Mouse (Mus musculus) CD8-positive naive resting alpha-beta T cell, adult 2 months (primary cell): Measurements from ENCODE around the gene Gm28308.

Source experiments
- DNase-seq, 2 experiments: peaks; one replicate each; pipeline ENCODE4 v3.0.0; 2022; ENCODE audit warnings: low read depth in 2 of 2, low spot score in 2 of 2

Gene Gm28308

GRCm38 (mm10) chr6:52169499-52170165 is 43.5 kb downstream of the Gm28308 start:
- no peak for DNase-seq

GRCm38 (mm10) chr6:52168191-52169055 is 44.7 kb downstream of the Gm28308 start:
- DNase-seq = no peak

GRCm38 (mm10) chr6:52167736-52168161 is 45.4 kb downstream of the Gm28308 start:
- no peak for DNase-seq

GRCm38 (mm10) chr6:52167176-52167575 is 46.0 kb downstream of the Gm28308 start:
- no peak for DNase-seq

GRCm38 (mm10) chr6:52166431-52167077 is 46.6 kb downstream of the Gm28308 start:
- DNase-seq = no peak

GRCm38 (mm10) chr6:52165441-52166370 is 47.4 kb downstream of the Gm28308 start:
- no peak for DNase-seq

- DNase-seq = no peak
Observed at GRCm38 (mm10) chr6:52164626-52165440, 48.3 kb downstream of the Gm28308 start, which contains the start of gene Hoxa2. Gene Hoxa2, minus strand, starts transcription at chr6:52164831.

GRCm38 (mm10) chr6:52164051-52164625 is 49.0 kb downstream of the Gm28308 start:
- no peak for DNase-seq

GRCm38 (mm10) chr6:52163366-52164031 is 49.6 kb downstream of the Gm28308 start:
- DNase-seq = no peak

GRCm38 (mm10) chr6:52162611-52163365 is 50.4 kb downstream of the Gm28308 start:
- DNase-seq = no peak

- no peak for DNase-seq
Observed at GRCm38 (mm10) chr6:52162093-52162380, 51.1 kb downstream of the Gm28308 start.

- no peak for DNase-seq
Observed at GRCm38 (mm10) chr6:52161336-52162092, 51.6 kb downstream of the Gm28308 start.

- DNase-seq = no peak
Observed at GRCm38 (mm10) chr6:52160511-52161335, 52.4 kb downstream of the Gm28308 start.

GRCm38 (mm10) chr6:52159979-52160378 is 53.2 kb downstream of the Gm28308 start:
- no peak for DNase-seq

- no peak for DNase-seq
Observed at GRCm38 (mm10) chr6:52159164-52159761, 53.9 kb downstream of the Gm28308 start.

- peak; percentile 14 to 28 for DNase-seq
Observed at GRCm38 (mm10) chr6:52158276-52159051, 54.7 kb downstream of the Gm28308 start, which contains the start of gene Hoxa1. Gene Hoxa1, minus strand, starts transcription at chr6:52158317.
